Mouse (Mus musculus): ENCODE results near the gene Hormad2. TPM values are rescaled to one million over a fixed set of nuclear protein-coding genes. Genes with fewer than 3 reads are reported as not detected.

Hormad2 gene
- total RNA-seq, 2 experiments from 2014 or later: 4.3 TPM

- no peak for DNase-seq (ENCODE audit: low spot score in 2 of 2)
Measured at GRCm38 (mm10) chr11:4305090-4305489, 135.8 kb downstream of the Hormad2 start.

- DNase-seq (ENCODE audit: low spot score in 2 of 2): no peak
Measured at GRCm38 (mm10) chr11:4304203-4304602, 136.7 kb downstream of the Hormad2 start.

GRCm38 (mm10) chr11:4303033-4303432 is 137.9 kb downstream of the Hormad2 start:
- DNase-seq (ENCODE audit: low spot score in 2 of 2): no peak

GRCm38 (mm10) chr11:4302363-4302913 is 138.5 kb downstream of the Hormad2 start:
- DNase-seq (ENCODE audit: low spot score in 2 of 2): no peak

- no peak for DNase-seq (ENCODE audit: low spot score in 2 of 2)
Measured at GRCm38 (mm10) chr11:4300683-4301082, 140.2 kb downstream of the Hormad2 start.

GRCm38 (mm10) chr11:4299735-4300474 is 141.0 kb downstream of the Hormad2 start:
- no peak for DNase-seq (ENCODE audit: low spot score in 2 of 2)

- DNase-seq (ENCODE audit: low spot score in 2 of 2): no peak
Measured at GRCm38 (mm10) chr11:4299191-4299590, 141.7 kb downstream of the Hormad2 start.

- no peak for DNase-seq (ENCODE audit: low spot score in 2 of 2)
Measured at GRCm38 (mm10) chr11:4298615-4299014, 142.3 kb downstream of the Hormad2 start.

- no peak for DNase-seq (ENCODE audit: low spot score in 2 of 2)
Measured at GRCm38 (mm10) chr11:4297753-4298152, 143.2 kb downstream of the Hormad2 start.

GRCm38 (mm10) chr11:4296610-4297275 is 144.2 kb downstream of the Hormad2 start:
- DNase-seq (ENCODE audit: low spot score in 2 of 2): no peak

Other genes with a start within 250 kb of the Hormad2 start
- 1 to 10 TPM; 6.3 to 6.6 TPM for gene Castor1, start 222.9 kb downstream of the Hormad2 start, total RNA-seq (2021)
- gene Osm, start 204.7 kb downstream of the Hormad2 start, total RNA-seq (2021): under 1 TPM; 0.11 to 0.23 TPM
- gene Lif, start 183.5 kb downstream of the Hormad2 start, total RNA-seq (2021): under 1 TPM; 0.76 to 0.99 TPM
- gene Mtmr3, start 153.8 kb upstream of the Hormad2 start, total RNA-seq (2021): 10 to 100 TPM; 81.9 to 85.2 TPM
- not detected for gene Gm11032, start 179.0 kb upstream of the Hormad2 start, total RNA-seq (2021)
- 10 to 100 TPM; 37.9 to 40.1 TPM for gene Ascc2, start 196.6 kb upstream of the Hormad2 start, total RNA-seq (2021)

Measured in adrenal gland, postnatal 4 days (tissue).